Mouse (Mus musculus): ENCODE measurements around the gene Crim1.

DNA sequence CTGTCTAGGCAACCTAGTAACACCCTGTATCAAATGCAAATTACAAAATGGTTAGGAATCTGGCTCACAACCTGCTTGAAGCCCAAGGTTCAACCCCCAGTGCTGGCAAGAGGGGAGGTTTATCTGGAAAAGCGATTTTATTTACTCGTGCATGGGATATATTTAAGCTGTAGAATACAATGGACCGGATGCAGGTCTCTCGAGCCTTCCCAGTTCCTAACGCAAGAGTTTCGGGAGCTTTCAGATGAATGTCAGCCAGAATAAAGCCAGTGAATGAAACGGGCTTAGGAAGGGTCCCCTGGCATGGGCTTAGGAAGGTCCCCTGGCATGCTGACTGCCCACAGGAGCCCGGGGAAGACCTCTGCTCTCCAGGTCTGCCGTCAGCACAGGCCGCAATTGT, 206.8 kb downstream of the Crim1 start:
- TF ChIP-seq CTCF (IDR thresholded peaks at IDR 0.05; ENCODE audit: extremely low read depth, insufficient read length, insufficient replicate concordance, low read depth, low read length) (no peak), POLR2A (IDR thresholded peaks at IDR 0.05; ENCODE audit: low read depth, low read length) (no peak)

Data from small intestine, adult 2 months (tissue).